9 mouse cellular contexts compared by ENCODE assay signal in the genomic region with DNA sequence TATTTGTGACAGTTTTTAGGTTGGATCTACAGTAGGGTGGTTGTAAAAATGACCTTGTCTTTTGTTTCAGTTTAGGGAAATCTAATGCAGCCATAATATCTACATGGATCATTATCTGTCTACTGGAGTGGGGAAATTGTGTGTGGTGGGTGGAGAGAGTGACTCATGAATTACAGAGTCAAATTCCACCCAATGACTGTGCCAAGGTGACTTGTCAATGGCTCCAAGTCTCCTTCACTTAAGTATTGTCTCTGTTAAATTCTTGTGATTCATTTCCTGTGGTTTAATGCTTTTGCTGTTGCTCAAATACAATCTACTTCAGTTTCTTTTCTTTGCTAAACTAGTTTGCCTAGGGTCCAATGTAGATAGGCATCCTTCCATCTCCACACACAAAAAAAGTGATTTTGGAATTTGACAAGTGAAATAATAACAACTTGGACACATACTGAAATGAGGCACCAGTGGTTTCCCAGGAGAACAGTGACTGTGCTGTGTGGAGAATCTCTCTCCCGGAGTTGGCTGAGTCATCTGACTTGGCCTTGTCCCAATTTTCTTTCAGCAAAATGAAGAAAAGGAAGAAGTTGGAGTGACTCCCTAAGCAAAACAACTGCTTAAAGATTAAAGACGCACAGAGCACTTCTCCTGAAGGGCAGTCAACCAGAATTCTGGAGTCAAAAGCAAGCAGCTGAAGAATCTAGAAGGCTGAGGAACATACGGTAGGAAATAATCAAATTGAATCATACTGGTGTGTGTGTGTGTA.
DNase-seq lines count a peak whose midpoint lies in the region; ATAC-seq and TF ChIP-seq lines count a peak whose summit lies in the region.
"Had no signal": no experiment of that assay in that cellular context is flagged by ENCODE, and none has a peak within 500 bp of the region (broad histone marks: within the 10 kb centered on the region; RNA-seq: fewer than 3 reads in every experiment).

No protein-coding gene starts in this region.

- no peaks in the 10 kb centered on the region for H3K4me1 ChIP-seq in hindbrain, embryonic 16.5 days (ENCODE audit: control insufficient read depth, insufficient read depth, low read depth, low read length)
- H3K4me1 ChIP-seq in hindbrain, embryonic 12.5 days = no peaks in the 10 kb centered on the region
- no peaks in the 10 kb centered on the region for H3K4me1 ChIP-seq in thymus, adult 2 months (replicated peaks; ENCODE audit: control insufficient read depth, insufficient read depth, low read length)

- H3K27me3 ChIP-seq in hindbrain, embryonic 16.5 days (replicated peaks; ENCODE audit: control insufficient read depth, insufficient read depth, low read length) = no peaks in the 10 kb centered on the region
- no peaks in the 10 kb centered on the region for H3K27me3 ChIP-seq in hindbrain, embryonic 12.5 days
- no peaks in the 10 kb centered on the region for H3K27me3 ChIP-seq in thymus, adult 2 months (ENCODE audit: control insufficient read depth, insufficient read depth, low read length)

- 32% methylated on average over 3 of the region's 3 CpGs for WGBS in hindbrain, embryonic 16.5 days
- WGBS in hindbrain, embryonic 12.5 days = 62% methylated on average over 3 of the region's 3 CpGs
- 31% methylated on average over 3 of the region's 3 CpGs for WGBS in thymus, adult 2 months

- ATAC-seq in hindbrain, embryonic 16.5 days = peak; percentile 73
- ATAC-seq in hindbrain, embryonic 12.5 days (ENCODE audit: low FRiP score) = no peak
- ATAC-seq in erythroblast, adult 5-6 weeks (replicated peaks; ENCODE audit: low FRiP score, poor library complexity, severe bottlenecking) = no peak

- no peak overlapping the region for H3K4me3 ChIP-seq in hindbrain, embryonic 16.5 days (ENCODE audit: low read length)
- no peak overlapping the region for H3K4me3 ChIP-seq in hindbrain, embryonic 12.5 days
- H3K4me3 ChIP-seq in thymus, adult 2 months (ENCODE audit: control insufficient read depth, insufficient read depth, low read length) = no peak overlapping the region

- peak; percentile 10 for DNase-seq in adrenal gland, adult 8-10 months
- DNase-seq in gastrocnemius, postnatal 10 days = peak; percentile 26
- DNase-seq in kidney, postnatal 10 days = peak; percentile 55
- peak; percentile 59 for DNase-seq in lung, postnatal 10 days
- DNase-seq in thymus, adult 2 months = no peak

- TF ChIP-seq CTCF in thymus, adult 2 months (IDR thresholded peaks at IDR 0.05; ENCODE audit: borderline replicate concordance, control insufficient read depth, extremely low read depth, insufficient read depth, low read length, poor library complexity) = no peak

- H3K9ac ChIP-seq in hindbrain, embryonic 16.5 days (ENCODE audit: low read depth, low read length) = no peak overlapping the region
- H3K9ac ChIP-seq in hindbrain, embryonic 12.5 days = no peak overlapping the region

- no peak overlapping the region for H3K27ac ChIP-seq in hindbrain, embryonic 16.5 days (ENCODE audit: low read depth, low read length)
- H3K27ac ChIP-seq in hindbrain, embryonic 12.5 days = no peak overlapping the region
- H3K27ac ChIP-seq in thymus, adult 2 months (ENCODE audit: control insufficient read depth, insufficient read depth, low read length) = no peak overlapping the region

- no peaks in the 10 kb centered on the region for H3K36me3 ChIP-seq in hindbrain, embryonic 16.5 days (ENCODE audit: control insufficient read depth, insufficient read depth, low read length)
- H3K36me3 ChIP-seq in hindbrain, embryonic 12.5 days = no peaks in the 10 kb centered on the region
- no peaks in the 10 kb centered on the region for H3K36me3 ChIP-seq in thymus, adult 2 months (ENCODE audit: control insufficient read depth, insufficient read depth, low read length)
- H3K36me3 ChIP-seq: G1E had no signal

- no peaks in the 10 kb centered on the region for H3K9me3 ChIP-seq in hindbrain, embryonic 16.5 days (ENCODE audit: control insufficient read depth, low read length)
- H3K9me3 ChIP-seq in hindbrain, embryonic 12.5 days (replicated peaks) = no peaks in the 10 kb centered on the region
- H3K9me3 ChIP-seq: G1E had no signal

- TF ChIP-seq POLR2A in thymus, adult 2 months (IDR thresholded peaks at IDR 0.05; ENCODE audit: control insufficient read depth, extremely low read depth, insufficient read depth, low read length, poor library complexity) = no peak

- no peak overlapping the region for H3K4me2 ChIP-seq in hindbrain, embryonic 16.5 days (ENCODE audit: low read length)
- H3K4me2 ChIP-seq in hindbrain, embryonic 12.5 days (replicated peaks) = no peak overlapping the region
